Mouse (Mus musculus) heart, embryonic 13.5 days (tissue): ENCODE measurements around the gene Tnfaip2. TPM values are rescaled to one million over a fixed set of nuclear protein-coding genes. Genes with fewer than 3 reads are reported as not detected.

Experiments used
- ATAC-seq: fragments of 200-750 bp; cut with Nextera tagmentation; 2 replicates; pipeline ENCODE4 v1.8.0; 2017; ENCODE audit warnings: moderate TSS enrichment; ENCODE audit not compliant: insufficient number of reproducible peaks, low FRiP score, low TSS enrichment; ENCODE audit errors: extremely low read depth
- H3K27ac ChIP-seq: fragments of 300-500 bp; sonication (generic); replicated peaks from 2 replicates; pipeline ENCODE4 v1.5.1; 2015; ENCODE audit warnings: moderate library complexity, mild to moderate bottlenecking, inconsistent platforms
- H3K27me3 ChIP-seq: fragments of 300-500 bp; sonication (generic); replicated peaks from 2 replicates; pipeline ENCODE4 v1.6.1; 2015; ENCODE audit warnings: mild to moderate bottlenecking, inconsistent platforms
- H3K36me3 ChIP-seq: fragments of 300-500 bp; sonication (generic); 2 replicates; pipeline ENCODE4 v1.6.1; 2015; ENCODE audit warnings: mild to moderate bottlenecking, inconsistent platforms
- H3K4me1 ChIP-seq: fragments of 300-500 bp; sonication (generic); 2 replicates; pipeline ENCODE4 v1.6.1; 2015; ENCODE audit warnings: inconsistent platforms
- H3K4me2 ChIP-seq: fragments of 300-500 bp; sonication (generic); 2 replicates; pipeline ENCODE4 v1.6.1; 2015; ENCODE audit warnings: inconsistent platforms, mild to moderate bottlenecking, moderate library complexity
- H3K4me3 ChIP-seq: fragments of 300-500 bp; sonication (generic); 2 replicates; pipeline ENCODE4 v1.5.1; 2015; ENCODE audit warnings: moderate library complexity, mild to moderate bottlenecking, inconsistent platforms
- H3K9ac ChIP-seq: fragments of 300-500 bp; sonication (generic); 2 replicates; pipeline ENCODE4 v1.6.1; 2015; ENCODE audit warnings: inconsistent platforms, mild to moderate bottlenecking, moderate library complexity
- H3K9me3 ChIP-seq: fragments of 300-500 bp; sonication (generic); 2 replicates; pipeline ENCODE4 v1.6.1; 2016; ENCODE audit warnings: inconsistent platforms
- WGBS: fragments of 180-500 bp; shearing (Covaris S2); methylation state at CpG from one replicate; pipeline ENCODE4 v1.1.7; 2015; ENCODE audit warnings: mixed read lengths; 5-methylcytosine and 5-hydroxymethylcytosine counted together
- polyA plus RNA-seq: library from polyadenylated mRNA; unstranded; fragments of >200 nt; fragmentation: Nextera tagmentation; extraction: Ambion mirVana; gene quantifications from 2 replicates; pipeline ENCODE4 v1.2.1, GENCODE M21; 2015

Gene Tnfaip2
- polyA plus RNA-seq, 1 experiment from 2014 or later: 6.0 TPM

- Histone ChIP-seq H3K4me1 (peaks cover 74% of the 10 kb centered on the region), H3K36me3 (no peaks in the 10 kb centered on the region; the same call in 1 of the 2 replicates), H3K4me3 (no peak overlapping the region), H3K27me3 (peaks cover 100% of the 10 kb centered on the region), H3K9ac (no peak overlapping the region), H3K27ac (no peak overlapping the region), H3K4me2 (no peak overlapping the region), H3K9me3 (no peaks in the 10 kb centered on the region)
- 32% methylated on average over 8 of the region's 9 CpGs for WGBS
- ATAC-seq: no peak
Measured at GRCm38 (mm10) chr12:111447350-111447749, 5.1 kb downstream of the Tnfaip2 start.

DNA sequence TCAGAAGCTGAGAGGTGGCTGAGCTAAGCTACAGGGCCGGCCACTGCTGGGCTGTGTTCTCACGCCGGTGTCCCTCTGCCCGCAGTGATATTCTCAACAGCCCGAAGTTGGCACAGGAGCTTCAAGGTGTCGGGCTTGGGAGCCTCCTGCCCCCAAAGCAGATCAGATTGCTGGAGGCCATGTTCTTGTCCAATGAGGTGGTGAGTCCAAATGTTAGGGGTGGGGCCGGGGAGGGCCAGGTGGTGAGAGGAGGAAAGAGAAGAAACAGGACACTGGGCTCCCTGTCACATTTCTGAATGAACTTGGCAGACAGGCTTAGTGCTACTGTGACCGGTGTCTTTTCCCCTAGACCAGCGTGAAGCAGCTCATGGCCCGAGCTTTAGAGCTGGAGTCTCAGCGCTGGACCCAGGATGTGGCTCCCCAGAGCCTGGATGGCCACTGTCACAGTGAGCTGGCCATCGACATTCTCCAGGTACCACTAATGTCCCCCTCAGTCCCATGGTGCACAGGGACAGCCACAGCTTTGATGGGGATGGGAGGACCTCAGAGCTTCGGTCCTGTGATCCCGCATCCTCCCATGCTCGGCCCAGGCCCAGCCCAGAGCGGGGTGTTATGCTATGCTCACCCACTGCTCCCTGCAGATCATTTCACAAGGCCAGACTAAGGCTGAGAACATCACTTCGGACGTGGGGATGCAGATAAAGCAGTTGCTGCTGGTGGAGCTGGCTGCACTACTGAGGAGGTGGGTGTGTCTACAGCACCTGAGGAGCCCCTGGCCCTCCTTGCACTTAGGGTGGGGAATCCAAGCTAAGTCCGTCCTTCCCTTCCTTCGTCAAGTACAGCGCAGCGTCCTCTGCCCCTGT is 5.9 kb downstream of the Tnfaip2 start:
- 27% methylated on average over 22 of the region's 22 CpGs for WGBS
- Histone ChIP-seq H3K4me2 (no peak overlapping the region), H3K27me3 (peaks cover 98% of the 10 kb centered on the region), H3K4me3 (no peak overlapping the region), H3K27ac (no peak overlapping the region), H3K9ac (no peak overlapping the region), H3K36me3 (no peaks in the 10 kb centered on the region; the same call in 1 of the 2 replicates), H3K4me1 (peaks cover 66% of the 10 kb centered on the region), H3K9me3 (no peaks in the 10 kb centered on the region)
- no peak for ATAC-seq

DNA sequence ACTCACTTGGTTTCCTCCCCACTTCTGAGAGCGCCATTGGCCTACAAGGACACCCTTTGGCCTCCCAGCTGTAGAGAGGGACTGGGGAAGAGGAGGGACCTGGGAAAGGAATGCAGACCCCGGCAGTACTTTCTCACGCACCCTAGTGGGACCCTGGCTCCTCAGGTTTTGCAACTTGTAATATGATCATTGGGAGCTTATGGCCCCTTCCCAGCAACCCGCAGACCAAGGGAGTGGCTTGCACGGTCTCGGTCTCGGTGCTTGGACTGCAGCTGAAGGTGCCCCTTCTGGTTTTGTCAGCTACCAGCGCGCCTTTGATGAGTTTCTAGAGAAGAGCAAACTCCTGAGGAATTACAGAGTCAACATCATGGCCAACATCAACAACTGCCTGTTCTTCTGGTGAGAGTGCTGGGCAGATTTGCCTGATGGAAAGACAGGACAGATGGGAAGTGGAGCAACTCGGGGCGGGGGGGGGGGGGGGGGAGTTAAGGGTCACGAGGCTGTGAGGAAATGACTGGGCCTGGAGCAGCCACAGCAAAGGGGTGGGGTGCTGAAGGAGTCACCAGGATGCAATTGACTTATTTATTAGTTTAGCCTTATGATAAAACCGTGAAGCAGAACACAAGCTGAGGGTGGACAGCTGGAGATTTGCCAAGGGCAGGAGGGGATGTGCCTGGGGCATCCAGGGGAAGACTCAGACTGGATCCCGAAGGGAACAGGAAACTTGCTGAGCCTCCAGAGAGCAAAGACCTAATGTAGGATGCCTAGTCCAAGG is 6.8 kb downstream of the Tnfaip2 start:
- peak overlapping the region; percentile 35; the same call in 1 of the 2 replicates for H3K9ac ChIP-seq
- peak overlapping the region; percentile 48; the same call in 1 of the 2 replicates for H3K27ac ChIP-seq
- H3K4me2 ChIP-seq: no peak overlapping the region
- no peak for ATAC-seq
- 29% methylated on average over 13 of the region's 14 CpGs for WGBS
- no peak overlapping the region for H3K4me3 ChIP-seq
- H3K4me1 ChIP-seq: peaks cover 63% of the 10 kb centered on the region
- H3K27me3 ChIP-seq: peaks cover 98% of the 10 kb centered on the region
- H3K9me3 ChIP-seq: no peaks in the 10 kb centered on the region
- H3K36me3 ChIP-seq: no peaks in the 10 kb centered on the region; the same call in 1 of the 2 replicates

GRCm38 (mm10) chr12:111450359-111450758 is 8.1 kb downstream of the Tnfaip2 start:
- no peak for ATAC-seq
- H3K9me3 ChIP-seq: no peaks in the 10 kb centered on the region
- no peaks in the 10 kb centered on the region; the same call in 1 of the 2 replicates for H3K36me3 ChIP-seq
- H3K27me3 ChIP-seq: peaks cover 96% of the 10 kb centered on the region
- peaks cover 70% of the 10 kb centered on the region for H3K4me1 ChIP-seq
- 34% methylated on average over 6 of the region's 6 CpGs for WGBS
- H3K27ac ChIP-seq: no peak overlapping the region; the same call in 1 of the 2 replicates
- no peak overlapping the region for H3K4me3 ChIP-seq
- no peak overlapping the region for H3K4me2 ChIP-seq
- H3K9ac ChIP-seq: peak overlapping the region; percentile 35; the same call in 1 of the 2 replicates

GRCm38 (mm10) chr12:111451561-111451960 is 9.3 kb downstream of the Tnfaip2 start:
- WGBS: 75% methylated on average over 7 of the region's 7 CpGs
- Histone ChIP-seq H3K9ac (no peak overlapping the region), H3K4me1 (peaks cover 67% of the 10 kb centered on the region), H3K4me3 (no peak overlapping the region), H3K36me3 (no peaks in the 10 kb centered on the region; the same call in 1 of the 2 replicates), H3K9me3 (no peaks in the 10 kb centered on the region), H3K27me3 (peaks cover 96% of the 10 kb centered on the region), H3K4me2 (no peak overlapping the region), H3K27ac (no peak overlapping the region)
- ATAC-seq: no peak

DNA sequence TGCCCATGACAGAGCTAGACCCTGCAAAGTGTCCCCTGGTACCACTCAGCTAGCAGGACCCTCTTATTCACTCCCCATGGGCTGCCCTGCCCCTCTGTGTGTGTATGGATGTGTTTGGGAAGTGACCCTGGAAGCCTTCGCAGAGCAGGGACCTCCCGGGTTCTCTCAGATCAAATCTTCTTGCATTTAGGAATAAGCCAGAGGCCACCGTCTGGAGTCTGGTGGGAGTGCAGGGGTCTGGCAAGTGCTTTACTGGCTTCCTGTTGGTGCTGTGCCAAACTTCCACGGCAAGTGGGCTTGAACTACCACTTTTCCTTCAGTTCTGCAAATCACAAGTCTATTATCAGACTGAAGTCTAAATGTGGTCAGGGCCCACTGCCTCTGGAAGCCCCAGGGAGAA is 11.8 kb downstream of the Tnfaip2 start:
- WGBS: 21% methylated on average over 4 of the region's 4 CpGs
- peaks cover 96% of the 10 kb centered on the region for H3K27me3 ChIP-seq

DNA sequence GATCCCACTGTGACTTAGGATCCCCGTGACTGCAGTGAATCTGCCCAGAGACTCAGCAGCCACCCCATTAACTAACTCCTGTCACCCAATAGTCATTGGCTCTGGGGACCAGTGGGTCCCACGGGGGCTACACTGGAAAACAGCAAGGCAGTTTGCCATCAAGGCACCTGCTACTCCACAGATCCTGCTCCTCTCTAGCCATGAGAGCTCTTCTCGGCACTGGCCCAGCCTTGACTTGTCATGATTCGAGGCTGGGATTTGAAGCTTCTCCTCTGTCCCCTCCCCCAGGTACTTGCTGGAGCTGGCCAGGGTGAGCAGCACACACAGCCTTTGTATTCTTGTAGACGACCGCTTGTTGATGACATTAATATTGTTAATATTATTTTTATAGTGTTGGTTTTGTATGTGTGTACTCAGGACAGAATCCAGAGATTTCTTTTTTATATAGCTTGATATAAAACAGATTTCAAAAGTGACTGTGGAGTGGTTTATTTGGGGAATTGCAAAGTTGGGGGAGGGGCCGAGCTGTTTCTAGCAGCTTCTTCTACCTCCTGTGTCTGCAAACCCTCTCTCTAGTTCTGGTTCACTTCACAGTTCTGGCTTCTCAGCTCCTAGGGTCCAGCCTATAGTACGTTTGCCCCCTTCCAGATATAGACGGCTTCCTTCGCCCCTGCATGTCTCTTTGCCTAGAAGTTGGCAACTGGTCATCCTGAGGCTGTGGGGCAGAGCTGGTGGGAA is 12.4 kb downstream of the Tnfaip2 start:
- Histone ChIP-seq H3K27me3 (peaks cover 94% of the 10 kb centered on the region), H3K4me1 (peaks cover 38% of the 10 kb centered on the region), H3K4me2 (no peak overlapping the region), H3K36me3 (no peaks in the 10 kb centered on the region; the same call in 1 of the 2 replicates), H3K4me3 (no peak overlapping the region), H3K27ac (no peak overlapping the region), H3K9ac (no peak overlapping the region), H3K9me3 (no peaks in the 10 kb centered on the region)
- ATAC-seq: no peak
- WGBS: 50% methylated on average over 10 of the region's 10 CpGs

More for the DNA sequence above, 11.8 kb downstream of the Tnfaip2 start:
- Histone ChIP-seq H3K9ac (no peak overlapping the region), H3K4me2 (no peak overlapping the region), H3K4me1 (peaks cover 45% of the 10 kb centered on the region), H3K36me3 (no peaks in the 10 kb centered on the region; the same call in 1 of the 2 replicates), H3K9me3 (no peaks in the 10 kb centered on the region), H3K4me3 (no peak overlapping the region), H3K27ac (no peak overlapping the region)
- no peak for ATAC-seq

GRCm38 (mm10) chr12:111455311-111455846 is 13.1 kb downstream of the Tnfaip2 start:
- Histone ChIP-seq H3K4me3 (no peak overlapping the region), H3K4me2 (no peak overlapping the region), H3K4me1 (peaks cover 32% of the 10 kb centered on the region), H3K27ac (no peak overlapping the region), H3K9ac (no peak overlapping the region), H3K36me3 (no peaks in the 10 kb centered on the region; the same call in 1 of the 2 replicates), H3K27me3 (peaks cover 94% of the 10 kb centered on the region), H3K9me3 (no peaks in the 10 kb centered on the region)
- WGBS: 48% methylated on average over 12 of the region's 12 CpGs
- ATAC-seq: no peak

- no peaks in the 10 kb centered on the region; the same call in 1 of the 2 replicates for H3K36me3 ChIP-seq
- H3K4me3 ChIP-seq: no peak overlapping the region
- WGBS: 42% methylated on average over 8 of the region's 8 CpGs
- peaks cover 94% of the 10 kb centered on the region for H3K27me3 ChIP-seq
- H3K4me2 ChIP-seq: no peak overlapping the region
- H3K9ac ChIP-seq: no peak overlapping the region
- no peak for ATAC-seq
- no peak overlapping the region for H3K27ac ChIP-seq
- H3K4me1 ChIP-seq: peaks cover 27% of the 10 kb centered on the region
- H3K9me3 ChIP-seq: no peaks in the 10 kb centered on the region
Measured at GRCm38 (mm10) chr12:111455860-111456259, 13.6 kb downstream of the Tnfaip2 start.

DNA sequence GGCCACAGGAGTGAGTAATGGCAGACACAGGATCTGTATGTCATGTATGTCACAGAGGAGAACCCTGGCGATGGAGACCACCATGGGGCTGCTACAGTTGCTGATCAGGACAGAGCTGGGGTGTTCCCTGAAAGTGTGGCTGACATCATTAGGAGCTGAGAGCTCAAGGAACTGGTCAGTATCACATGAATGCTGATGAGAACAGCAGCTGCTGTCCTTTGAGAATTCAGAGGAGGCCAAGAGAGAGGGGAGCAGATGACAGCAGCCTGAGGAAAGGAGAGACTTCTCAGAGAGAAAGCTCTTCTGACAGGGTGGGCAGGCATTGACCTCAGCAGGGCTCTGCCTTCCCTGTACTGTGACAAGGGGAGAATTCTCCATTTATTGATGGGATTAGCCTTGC is 15.5 kb downstream of the Tnfaip2 start:
- Histone ChIP-seq H3K27ac (no peak overlapping the region), H3K9me3 (no peaks in the 10 kb centered on the region), H3K27me3 (peaks cover 76% of the 10 kb centered on the region), H3K4me3 (no peak overlapping the region), H3K4me2 (no peak overlapping the region), H3K4me1 (peaks cover 35% of the 10 kb centered on the region), H3K9ac (no peak overlapping the region), H3K36me3 (no peaks in the 10 kb centered on the region)
- WGBS: 52% methylated on average over 1 of the region's 1 CpGs
- no peak for ATAC-seq
